Mouse (Mus musculus): ENCODE measurements around the gene Slpi. TPM values are rescaled to one million over a fixed set of nuclear protein-coding genes. Genes with fewer than 3 reads are reported as not detected.
"Not testable (repeated sequence)": the region's sequence is repeated elsewhere in the genome, so short reads cannot be mapped to it uniquely, and the experiment has no call there.

The Slpi gene
- polyA plus RNA-seq, 1 experiment from 2014 or later: not detected

GRCm38 (mm10) chr2:164320983-164321382, 67.9 kb downstream of the Slpi start:
- H3K9ac ChIP-seq (ENCODE audit: low read depth, low read length): no peak overlapping the region
- H3K9me3 ChIP-seq (ENCODE audit: control insufficient read depth, low read length): no peaks in the 10 kb centered on the region; the same call in 1 of the 2 replicates
- H3K27ac ChIP-seq (ENCODE audit: low read depth, low read length): no peak overlapping the region
- no peaks in the 10 kb centered on the region for H3K27me3 ChIP-seq (ENCODE audit: control insufficient read depth, insufficient read depth, low read length)
- no peaks in the 10 kb centered on the region for H3K36me3 ChIP-seq (ENCODE audit: control insufficient read depth, insufficient read depth, low read length)
- no peak overlapping the region for H3K4me2 ChIP-seq (replicated peaks; ENCODE audit: low read depth, low read length)
- WGBS: 88% methylated on average over 6 of the region's 6 CpGs
- ATAC-seq (ENCODE audit: low FRiP score, low TSS enrichment): no peak
- no peak overlapping the region for H3K4me3 ChIP-seq (ENCODE audit: low read length)
- H3K4me1 ChIP-seq (ENCODE audit: control insufficient read depth, insufficient read depth, low read length): no peaks in the 10 kb centered on the region

- not testable (repeated sequence) for H3K4me3 ChIP-seq (ENCODE audit: low read length); H3K4me1 ChIP-seq (ENCODE audit: control insufficient read depth, insufficient read depth, low read length); H3K9me3 ChIP-seq (ENCODE audit: control insufficient read depth, low read length); H3K9ac ChIP-seq (ENCODE audit: low read depth, low read length); ATAC-seq (ENCODE audit: low FRiP score, low TSS enrichment); H3K27ac ChIP-seq (ENCODE audit: low read depth, low read length); H3K4me2 ChIP-seq (replicated peaks; ENCODE audit: low read depth, low read length); H3K27me3 ChIP-seq (ENCODE audit: control insufficient read depth, insufficient read depth, low read length); H3K36me3 ChIP-seq (ENCODE audit: control insufficient read depth, insufficient read depth, low read length)
- 97% methylated on average over 1 of the region's 1 CpGs for WGBS
Measured at GRCm38 (mm10) chr2:164316451-164316850, 72.4 kb downstream of the Slpi start, which contains the start of gene Svs6. TSS of gene Svs6 (plus strand) at chr2:164316751.

- H3K4me1 ChIP-seq (ENCODE audit: control insufficient read depth, insufficient read depth, low read length); H3K27me3 ChIP-seq (ENCODE audit: control insufficient read depth, insufficient read depth, low read length); ATAC-seq (ENCODE audit: low FRiP score, low TSS enrichment); H3K9ac ChIP-seq (ENCODE audit: low read depth, low read length); H3K36me3 ChIP-seq (ENCODE audit: control insufficient read depth, insufficient read depth, low read length); H3K27ac ChIP-seq (ENCODE audit: low read depth, low read length); H3K9me3 ChIP-seq (ENCODE audit: control insufficient read depth, low read length); H3K4me3 ChIP-seq (ENCODE audit: low read length); H3K4me2 ChIP-seq (replicated peaks; ENCODE audit: low read depth, low read length): not testable (repeated sequence)
Measured at GRCm38 (mm10) chr2:164315460-164315859, 73.4 kb downstream of the Slpi start.

DNA sequence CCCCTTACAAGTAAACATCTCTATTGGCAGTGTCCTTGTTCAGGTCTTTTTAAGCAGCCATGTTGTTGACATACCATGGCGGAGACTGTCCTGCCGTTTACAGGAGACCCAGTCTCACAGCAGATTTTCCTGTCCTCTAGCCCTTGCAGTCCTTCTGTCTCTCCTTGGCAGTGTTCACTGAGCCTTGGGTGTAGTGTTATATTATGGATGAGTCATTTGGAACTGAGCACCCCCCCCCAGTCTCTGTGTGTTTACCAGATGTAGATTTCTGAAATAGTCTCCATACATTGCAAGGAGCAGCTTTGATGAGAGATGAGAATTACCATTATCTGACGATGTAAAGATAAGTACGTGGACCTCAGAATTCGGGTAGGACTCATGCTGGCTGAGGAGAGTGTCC, 76.3 kb downstream of the Slpi start:
- Histone ChIP-seq H3K4me2 (replicated peaks; ENCODE audit: low read depth, low read length) (no peak overlapping the region), H3K4me3 (ENCODE audit: low read length) (no peak overlapping the region), H3K9ac (ENCODE audit: low read depth, low read length) (no peak overlapping the region), H3K27me3 (ENCODE audit: control insufficient read depth, insufficient read depth, low read length) (no peaks in the 10 kb centered on the region), H3K9me3 (ENCODE audit: control insufficient read depth, low read length) (no peaks in the 10 kb centered on the region), H3K27ac (ENCODE audit: low read depth, low read length) (no peak overlapping the region), H3K4me1 (ENCODE audit: control insufficient read depth, insufficient read depth, low read length) (no peaks in the 10 kb centered on the region), H3K36me3 (ENCODE audit: control insufficient read depth, insufficient read depth, low read length) (no peaks in the 10 kb centered on the region)
- 87% methylated on average over 5 of the region's 5 CpGs for WGBS
- no peak for ATAC-seq (ENCODE audit: low FRiP score, low TSS enrichment)

Small RNA genes within 50 kb of the gene (microRNA-seq; reads per million reads assigned to microRNA genes)
- gene Mir7678: not detected

Other genes starting within 250 kb of the Slpi start
- gene Kcns1, start 218.0 kb downstream of the Slpi start, polyA plus RNA-seq (2014; fragmentation: Nextera tagmentation; extraction: Ambion mirVana): 0.16 TPM in 1 of 2 replicates, not detected in the other
- not detected in 2 replicates for gene Wfdc5, start 206.4 kb downstream of the Slpi start, polyA plus RNA-seq (2014; fragmentation: Nextera tagmentation; extraction: Ambion mirVana)
- not detected in 2 replicates for gene Wfdc12, start 198.5 kb downstream of the Slpi start, polyA plus RNA-seq (2014; fragmentation: Nextera tagmentation; extraction: Ambion mirVana)
- not detected in 2 replicates for gene Wfdc15a, start 189.0 kb downstream of the Slpi start, polyA plus RNA-seq (2014; fragmentation: Nextera tagmentation; extraction: Ambion mirVana)
- gene Wfdc15b, start 167.4 kb downstream of the Slpi start, polyA plus RNA-seq (2014; fragmentation: Nextera tagmentation; extraction: Ambion mirVana): 76.1 and 106 TPM in 2 replicates
- gene Svs2, start 150.6 kb downstream of the Slpi start, polyA plus RNA-seq (2014; fragmentation: Nextera tagmentation; extraction: Ambion mirVana): not detected in 2 replicates
- gene Svs3b, start 132.5 kb downstream of the Slpi start, polyA plus RNA-seq (2014; fragmentation: Nextera tagmentation; extraction: Ambion mirVana): not detected in 2 replicates
- gene Svs4, start 110.6 kb downstream of the Slpi start, polyA plus RNA-seq (2014; fragmentation: Nextera tagmentation; extraction: Ambion mirVana): not detected in 2 replicates
- not detected in 2 replicates for gene Svs3a, start 99.8 kb downstream of the Slpi start, polyA plus RNA-seq (2014; fragmentation: Nextera tagmentation; extraction: Ambion mirVana)
- not detected in 2 replicates for gene Svs6, start 72.3 kb downstream of the Slpi start, polyA plus RNA-seq (2014; fragmentation: Nextera tagmentation; extraction: Ambion mirVana)
- not detected in 2 replicates for gene Svs5, start 56.4 kb downstream of the Slpi start, polyA plus RNA-seq (2014; fragmentation: Nextera tagmentation; extraction: Ambion mirVana)
- gene Rbpjl, start 14.0 kb upstream of the Slpi start, polyA plus RNA-seq (2014; fragmentation: Nextera tagmentation; extraction: Ambion mirVana): not detected in 2 replicates
- 0.12 and 0.20 TPM in 2 replicates for gene Matn4, start 16.1 kb upstream of the Slpi start, polyA plus RNA-seq (2014; fragmentation: Nextera tagmentation; extraction: Ambion mirVana)
- 87.8 and 108 TPM in 2 replicates for gene Sdc4, start 54.8 kb upstream of the Slpi start, polyA plus RNA-seq (2014; fragmentation: Nextera tagmentation; extraction: Ambion mirVana)
- 66.8 and 69.4 TPM in 2 replicates for gene Sys1, start 67.9 kb upstream of the Slpi start, polyA plus RNA-seq (2014; fragmentation: Nextera tagmentation; extraction: Ambion mirVana)
- gene Gm20458, start 71.9 kb upstream of the Slpi start, polyA plus RNA-seq (2014; fragmentation: Nextera tagmentation; extraction: Ambion mirVana): 7.1 and 8.4 TPM in 2 replicates
- not detected in 2 replicates for gene Trp53tg5, start 84.6 kb upstream of the Slpi start, polyA plus RNA-seq (2014; fragmentation: Nextera tagmentation; extraction: Ambion mirVana)
- 12.4 and 14.7 TPM in 2 replicates for gene Dbndd2, start 97.0 kb upstream of the Slpi start, polyA plus RNA-seq (2014; fragmentation: Nextera tagmentation; extraction: Ambion mirVana)
- 70.7 and 79.2 TPM in 2 replicates for gene Pigt, start 108.4 kb upstream of the Slpi start, polyA plus RNA-seq (2014; fragmentation: Nextera tagmentation; extraction: Ambion mirVana)
- gene Wfdc2, start 173.3 kb upstream of the Slpi start, polyA plus RNA-seq (2014; fragmentation: Nextera tagmentation; extraction: Ambion mirVana): 330 and 331 TPM in 2 replicates
- not detected in 2 replicates for gene Spint3, start 184.4 kb upstream of the Slpi start, polyA plus RNA-seq (2014; fragmentation: Nextera tagmentation; extraction: Ambion mirVana)
- not detected in 2 replicates for gene Wfdc6a, start 196.4 kb upstream of the Slpi start, polyA plus RNA-seq (2014; fragmentation: Nextera tagmentation; extraction: Ambion mirVana)
- not detected in 2 replicates for gene Eppin, start 204.5 kb upstream of the Slpi start, polyA plus RNA-seq (2014; fragmentation: Nextera tagmentation; extraction: Ambion mirVana)
- gene Wfdc6b, start 224.4 kb upstream of the Slpi start, polyA plus RNA-seq (2014; fragmentation: Nextera tagmentation; extraction: Ambion mirVana): not detected in 2 replicates
- gene Wfdc8, start 224.5 kb upstream of the Slpi start, polyA plus RNA-seq (2014; fragmentation: Nextera tagmentation; extraction: Ambion mirVana): not detected in 2 replicates
- gene Wfdc16, start 249.7 kb upstream of the Slpi start, polyA plus RNA-seq (2014; fragmentation: Nextera tagmentation; extraction: Ambion mirVana): not detected in 2 replicates

Measured in kidney, embryonic 14.5 days (tissue).